Mouse (Mus musculus) urinary bladder, postnatal 4 days (tissue): Measurements from ENCODE around the gene Pfkl.
"Not testable (repeated sequence)": the region's sequence is repeated elsewhere in the genome, so short reads cannot be mapped to it uniquely, and the experiment has no call there.

Experiments
- DNase-seq, 2 experiments: peaks; one replicate each; pipeline ENCODE4 v3.0.0; 2021 to 2022; ENCODE audit warnings: low spot score in 2 of 2

The Pfkl gene

DNA sequence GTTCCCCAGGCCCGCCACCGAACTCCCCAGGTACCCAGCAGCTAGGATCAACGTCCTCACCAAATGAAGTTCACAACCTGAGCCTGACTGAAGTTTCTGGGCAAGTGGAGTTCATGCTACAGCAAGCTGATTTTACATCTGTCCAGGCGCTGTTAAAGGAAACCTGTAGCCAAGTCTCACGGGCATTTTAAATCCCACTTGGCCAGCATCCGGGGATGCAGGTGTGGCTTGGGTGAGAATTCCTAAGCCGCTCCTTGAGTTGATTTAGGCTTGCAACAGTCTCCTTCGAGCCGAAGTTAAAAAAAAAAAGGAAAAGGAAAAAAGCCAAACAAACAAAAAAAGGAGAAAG, at the start of gene Pfkl:
Gene Pfkl, minus strand, starts transcription at position 139 of the 349 bp plus-strand sequence.
- no peak for DNase-seq

DNA sequence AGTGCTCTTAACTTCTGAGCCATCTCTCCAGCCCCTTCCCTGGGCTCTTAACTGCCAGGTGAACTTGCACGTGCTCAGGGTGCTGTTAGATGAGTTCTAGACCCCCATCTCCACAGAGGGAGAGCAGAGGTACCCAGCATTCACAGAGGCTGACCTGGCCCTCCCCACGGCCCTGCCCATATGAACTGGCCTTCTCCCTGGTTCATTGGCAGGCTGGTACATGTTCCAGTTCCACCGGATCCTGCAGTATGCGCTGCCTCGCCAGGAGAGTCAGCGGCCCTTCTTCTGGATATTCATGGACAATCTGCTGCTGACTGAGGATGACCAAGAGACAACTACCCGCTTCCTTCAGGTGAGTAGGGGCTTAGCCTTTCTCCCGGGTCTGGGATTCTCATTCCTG, 47.2 kb upstream of the Pfkl start:
- DNase-seq: no peak

DNA sequence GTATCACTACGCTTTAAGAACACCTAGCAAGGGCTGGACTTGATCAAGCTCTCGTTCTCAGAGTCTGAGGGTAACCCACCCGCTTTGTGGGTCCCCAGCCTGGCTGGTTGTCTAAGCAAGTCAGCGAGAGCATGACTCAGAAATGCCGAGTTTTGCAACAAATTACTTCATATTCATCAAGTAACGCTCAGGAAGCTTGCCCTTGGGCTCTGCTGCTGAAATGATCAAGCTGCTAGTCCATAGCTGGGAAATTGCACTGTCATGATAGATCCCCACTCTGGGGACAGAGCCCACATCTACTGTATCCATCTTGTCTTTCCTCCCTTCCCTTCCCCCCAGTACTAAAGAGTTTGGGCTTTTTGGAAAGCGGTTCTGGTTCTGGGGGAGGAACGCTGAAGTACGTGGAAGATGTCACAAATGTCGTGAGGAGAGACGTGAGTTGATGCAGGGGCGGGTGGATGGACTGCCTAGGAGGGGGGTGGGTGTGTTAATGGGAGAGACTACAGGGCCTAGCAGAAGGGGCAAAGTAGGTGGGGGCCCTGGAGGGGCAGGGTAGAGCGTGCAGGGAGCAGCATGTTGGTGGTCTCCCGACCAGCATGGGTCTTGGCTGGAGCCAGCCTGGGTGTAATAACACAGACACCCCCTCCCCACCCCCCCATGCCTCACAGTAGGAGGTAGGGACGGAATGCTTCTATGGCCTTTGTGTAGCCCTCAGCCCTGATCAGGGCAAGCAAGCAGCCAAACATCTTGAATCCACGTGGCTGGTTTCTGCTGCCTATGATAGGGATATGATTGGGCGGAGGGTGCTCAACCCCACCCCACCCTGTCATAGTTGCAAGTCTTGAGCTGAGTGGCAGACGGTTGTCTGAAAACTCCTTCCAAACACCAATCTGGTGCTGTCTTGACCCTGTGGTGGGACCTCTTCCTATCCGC, 45.0 kb upstream of the Pfkl start:
- DNase-seq: no peak

DNA sequence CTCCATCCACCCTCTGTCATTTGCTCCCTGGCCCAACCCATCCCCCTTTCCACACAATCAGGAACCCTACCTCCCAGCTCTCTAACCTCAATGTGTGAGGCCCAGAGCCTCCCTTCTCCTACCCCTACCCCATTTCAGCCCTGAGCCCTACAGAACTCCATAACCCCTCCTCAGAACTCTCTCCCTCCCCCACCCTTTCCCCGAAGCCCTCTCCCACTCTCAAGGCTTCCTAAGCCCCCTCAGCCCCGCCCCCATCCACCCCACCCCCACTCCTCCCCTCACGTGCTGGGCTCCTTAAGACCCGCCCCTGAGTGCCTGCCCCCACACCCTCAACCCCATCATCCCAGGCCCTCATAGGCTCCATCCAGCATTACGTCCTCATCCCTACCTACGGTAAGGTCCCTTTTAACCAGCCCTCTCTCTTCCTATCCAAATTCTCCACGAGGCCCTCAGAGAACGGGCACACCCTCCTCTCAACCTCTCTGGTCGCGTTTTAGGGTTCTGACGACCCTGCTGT, 39.7 kb upstream of the Pfkl start:
- DNase-seq: no peak

DNA sequence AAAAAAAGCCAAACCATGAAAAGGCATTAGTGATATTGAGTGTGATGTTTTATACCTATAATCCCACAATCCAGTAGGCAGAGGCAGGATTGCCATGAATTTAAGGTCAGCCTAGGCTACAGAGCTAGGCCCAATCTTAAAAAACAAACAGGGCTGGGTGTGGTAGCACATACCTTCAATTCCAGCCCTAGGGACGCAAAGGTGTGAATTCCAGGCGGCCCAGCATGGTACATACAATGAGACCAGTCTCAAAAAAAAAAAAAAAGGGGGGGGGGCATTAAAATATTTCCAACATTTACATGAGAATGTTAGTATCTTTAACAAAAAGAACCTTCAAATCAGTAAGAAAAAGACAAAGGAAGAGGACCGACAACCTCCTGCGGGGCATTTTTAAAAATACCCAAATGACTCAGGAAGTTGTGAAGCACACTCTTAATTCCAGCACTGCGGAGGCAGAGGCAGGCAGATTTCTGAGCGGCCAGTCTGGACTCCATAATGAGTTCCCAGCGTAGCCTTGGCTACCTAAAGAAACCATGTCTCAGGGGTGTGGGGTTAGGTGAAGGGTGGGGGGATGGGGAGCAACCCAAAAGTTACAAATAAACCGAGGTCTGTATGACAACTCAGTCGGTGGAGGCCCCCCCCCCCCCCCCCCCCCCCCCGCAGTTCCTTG, 38.3 kb upstream of the Pfkl start:
- no peak for DNase-seq

DNA sequence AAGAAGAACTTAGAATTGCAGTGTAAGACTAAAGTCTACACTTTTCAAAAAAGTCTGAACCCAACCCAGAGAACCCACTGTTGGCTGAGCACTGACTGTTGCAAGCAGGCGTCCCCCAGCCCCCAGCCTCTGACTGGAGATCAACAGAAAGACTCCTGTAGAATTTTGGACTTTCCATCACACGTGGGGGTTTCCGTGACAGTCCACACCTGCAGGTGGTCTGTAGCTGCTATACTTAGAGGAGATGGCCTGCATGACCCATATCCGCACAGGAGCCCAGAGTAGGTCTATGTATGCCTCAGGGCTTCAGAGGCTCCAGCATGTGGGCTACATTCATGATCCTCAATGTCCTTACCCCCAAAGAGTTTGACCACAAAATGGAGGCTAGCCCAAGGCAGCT, 36.5 kb upstream of the Pfkl start:
- no peak for DNase-seq

DNA sequence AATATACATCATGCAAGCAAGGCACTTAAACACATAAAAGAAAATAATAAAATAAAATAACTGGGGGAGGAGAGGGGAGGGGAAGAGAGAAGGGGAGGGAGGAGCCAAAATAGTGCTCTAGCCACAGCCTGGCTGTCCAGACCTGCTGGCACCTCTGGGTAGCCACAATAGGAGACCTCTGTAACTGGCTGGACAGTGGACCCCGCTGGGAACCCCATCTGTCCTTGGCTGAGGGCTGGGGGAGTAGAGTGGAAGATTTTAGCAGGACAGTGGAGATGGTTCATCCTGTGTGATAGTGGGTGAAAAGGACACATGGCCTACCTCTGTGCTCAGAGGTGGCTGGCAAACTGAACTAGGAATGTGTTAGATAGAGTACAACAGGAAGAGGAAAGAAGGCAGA, 34.6 kb upstream of the Pfkl start:
- no peak for DNase-seq

DNA sequence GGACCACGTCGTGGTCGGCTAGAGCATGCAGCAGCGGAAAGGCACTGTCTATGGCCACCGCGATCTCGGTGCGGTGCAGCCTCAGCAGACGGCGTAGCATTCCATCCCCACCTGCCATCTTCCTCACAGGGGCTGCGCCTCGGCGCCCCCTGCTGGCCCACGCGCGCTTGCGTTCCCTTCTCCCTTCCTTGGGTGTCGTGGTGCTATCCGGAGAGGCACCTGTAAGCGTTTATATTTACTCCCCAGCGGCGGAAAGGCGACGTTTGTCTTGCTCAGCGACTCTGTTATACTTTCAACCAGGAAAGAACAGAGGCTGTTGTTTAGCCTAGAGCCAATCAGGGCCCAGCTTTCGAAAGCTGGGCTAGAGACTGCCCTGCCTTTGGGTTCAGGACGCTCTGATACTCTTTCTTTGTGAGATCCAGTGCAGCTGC, 33.5 kb upstream of the Pfkl start, which contains the start of gene Aire:
Gene Aire, minus strand, starts transcription at position 205 of the 431 bp plus-strand sequence.
- no peak for DNase-seq

DNA sequence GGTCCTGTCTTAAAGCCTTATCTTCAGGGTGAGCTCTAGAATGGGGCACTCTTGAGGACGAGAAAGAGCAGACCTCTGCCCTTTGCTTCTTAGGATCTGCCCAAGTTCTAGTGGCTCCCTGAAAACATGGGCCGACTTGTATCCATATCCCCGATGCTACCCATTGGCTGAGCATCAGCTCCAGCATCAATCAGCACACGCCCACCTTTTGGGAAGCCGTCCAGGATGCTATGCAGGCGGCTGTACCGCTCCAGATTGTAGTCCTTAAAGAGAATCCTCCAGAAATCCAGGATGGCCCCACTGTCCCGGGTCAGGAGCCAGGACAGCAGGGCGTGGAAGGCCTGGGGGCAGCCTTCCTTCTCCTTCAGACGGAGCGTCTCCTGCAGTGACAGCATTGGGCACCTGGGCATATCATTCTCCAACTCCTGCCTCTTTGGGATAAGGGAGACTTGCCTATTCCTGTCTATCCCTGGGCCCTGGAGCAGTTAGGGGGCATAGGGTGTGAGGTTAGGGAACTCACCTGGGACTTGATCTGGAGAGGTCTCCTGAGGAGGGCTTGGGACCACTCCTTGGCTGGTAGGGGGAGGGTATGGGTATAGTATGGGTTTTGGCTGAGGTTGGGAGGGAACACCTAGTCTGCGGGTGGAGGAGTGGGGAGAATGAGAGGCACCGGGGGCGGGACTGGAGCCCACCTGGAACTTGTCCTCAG, 33.0 kb upstream of the Pfkl start:
- DNase-seq: no peak

DNA sequence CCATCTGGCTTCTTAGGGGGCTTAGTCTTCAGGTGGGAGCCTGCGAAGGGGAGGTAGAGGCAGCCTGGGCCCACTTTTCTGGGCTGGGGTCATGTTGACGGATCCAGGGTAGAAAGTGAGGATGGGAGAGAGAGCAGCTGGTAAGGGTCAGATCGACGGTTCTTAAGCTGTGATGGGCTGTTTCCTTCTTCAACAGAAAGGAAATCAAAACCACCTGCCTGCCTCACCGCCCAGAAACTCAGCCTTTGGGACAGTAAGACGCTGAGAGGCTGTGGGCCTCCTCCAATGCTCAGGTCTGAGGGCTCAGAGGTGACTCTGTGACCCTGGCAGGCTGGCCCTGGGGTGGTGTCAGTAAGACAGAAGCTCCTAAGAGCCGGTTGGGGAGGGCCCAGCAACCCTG, 32.2 kb upstream of the Pfkl start:
- no peak for DNase-seq

DNA sequence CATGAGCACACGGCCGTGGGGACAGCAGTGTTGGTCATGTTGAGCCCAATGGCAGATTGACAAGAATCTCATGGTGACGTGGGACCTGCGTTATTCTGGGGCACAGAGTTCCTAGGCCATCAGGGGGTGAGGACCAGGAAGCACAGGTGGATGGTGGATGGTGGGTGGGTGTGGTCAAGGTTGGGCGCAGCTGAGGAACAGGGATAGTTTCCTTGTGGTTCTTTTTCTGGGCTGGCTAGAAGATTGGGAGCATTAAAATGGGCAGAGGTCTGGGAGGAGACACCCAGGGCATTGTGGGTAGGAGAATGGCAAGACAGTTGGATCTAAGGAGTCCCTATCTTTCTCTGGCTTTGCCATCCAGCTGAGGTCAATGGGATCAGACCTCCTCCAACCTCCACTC, 31.8 kb upstream of the Pfkl start, which contains the start of gene Dnmt3l:
Gene Dnmt3l, plus strand, starts transcription at position 301 of the 400 bp plus-strand sequence.
- DNase-seq: no peak

DNA sequence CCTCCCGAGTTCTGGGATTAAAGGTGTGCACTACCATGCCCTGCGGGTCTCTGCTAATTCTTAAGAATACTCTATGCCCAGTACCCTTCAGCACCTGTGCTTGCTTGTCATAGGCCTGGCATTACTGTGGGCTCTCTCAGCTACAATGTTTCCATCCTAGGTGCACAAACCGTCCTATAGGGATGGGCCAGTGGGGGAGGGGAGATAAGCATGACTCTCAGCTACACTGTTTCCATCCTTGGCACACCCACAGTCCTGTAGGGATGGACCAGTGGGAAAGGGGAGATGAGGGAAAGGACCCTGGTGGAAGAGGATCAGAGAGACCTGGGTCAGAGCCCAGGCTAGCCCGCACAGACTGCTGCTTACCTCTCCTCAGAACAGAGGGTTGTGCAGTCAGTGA, 27.3 kb upstream of the Pfkl start:
- no peak for DNase-seq

DNA sequence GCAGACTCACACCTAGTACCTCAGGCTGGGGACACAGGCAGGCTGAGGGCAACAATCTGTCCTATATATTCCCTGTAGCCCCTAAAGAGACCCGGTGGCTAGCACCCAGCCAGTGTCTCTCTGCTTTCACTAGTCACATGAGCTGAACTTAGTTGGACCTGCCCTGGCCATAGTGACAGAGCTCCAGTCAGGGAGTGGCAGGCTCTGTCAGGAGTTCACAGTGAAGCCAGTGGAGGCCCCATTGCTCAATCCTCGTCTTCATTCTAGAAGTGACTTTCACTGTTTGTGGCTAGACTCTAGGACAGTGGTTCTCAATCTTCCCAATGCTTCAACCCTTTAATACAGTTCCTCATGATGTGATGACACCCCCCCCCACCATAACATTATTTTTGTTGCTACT, 22.1 kb upstream of the Pfkl start:
- DNase-seq: no peak

DNA sequence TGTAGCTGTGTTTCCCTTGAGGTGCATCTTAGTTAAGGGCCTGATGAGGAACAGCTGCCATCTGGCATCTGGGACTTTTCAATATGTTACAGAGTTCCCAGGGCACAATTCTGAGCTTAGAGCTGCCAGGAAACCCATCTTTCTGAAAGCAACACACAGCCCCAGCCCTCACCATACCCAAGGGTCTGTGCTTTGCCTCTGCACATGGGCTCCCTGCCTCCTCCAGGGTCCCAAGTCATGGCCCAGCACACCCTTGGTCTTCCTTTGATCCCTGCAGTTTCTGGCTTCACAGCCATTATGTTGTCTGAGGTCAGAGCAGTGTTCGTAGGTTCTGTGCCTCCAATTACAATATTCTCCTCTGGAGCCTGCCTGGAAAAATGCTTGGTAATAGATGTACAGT, 19.2 kb upstream of the Pfkl start:
- DNase-seq: no peak

DNA sequence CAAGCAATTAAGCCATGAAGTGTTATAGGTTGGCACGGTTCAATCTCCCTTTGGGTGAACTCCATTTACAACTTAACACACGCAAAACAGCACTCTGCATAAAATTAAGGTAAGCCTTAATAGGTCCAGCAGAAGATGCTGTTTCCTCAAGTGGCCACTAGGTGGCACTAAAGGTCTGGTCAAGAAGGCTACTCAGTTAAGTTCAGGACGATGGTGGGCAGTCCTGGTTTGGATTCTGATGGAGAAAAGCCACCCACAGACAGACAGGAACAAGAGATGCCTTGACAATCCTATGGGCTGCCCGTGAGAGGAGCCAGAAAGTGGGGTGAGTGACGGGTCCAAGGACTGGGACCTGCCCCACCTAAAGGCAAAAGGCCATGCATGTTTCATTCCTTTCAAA, 18.2 kb upstream of the Pfkl start:
- DNase-seq: peak; percentile 54 to 71

DNA sequence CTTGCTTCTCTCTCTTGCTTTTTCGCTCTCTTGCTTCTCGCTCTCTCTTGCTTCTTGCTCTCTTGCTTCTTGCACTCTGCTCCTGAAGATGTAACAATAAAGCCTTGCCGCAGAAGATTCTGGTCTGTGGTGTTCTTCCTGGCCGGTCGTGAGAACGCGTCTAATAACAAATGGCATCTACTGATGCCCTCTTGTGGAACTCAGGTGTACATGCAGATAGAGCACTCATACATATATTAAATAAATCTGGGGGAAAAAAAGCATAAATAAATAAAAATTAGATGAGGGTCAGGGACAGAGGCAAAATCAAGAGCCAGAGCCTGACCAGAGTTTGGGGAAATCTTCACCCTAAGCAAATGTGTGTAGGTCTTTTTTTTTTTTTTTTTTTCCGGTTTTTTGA, 15.6 kb upstream of the Pfkl start:
- not testable (repeated sequence) for DNase-seq

DNA sequence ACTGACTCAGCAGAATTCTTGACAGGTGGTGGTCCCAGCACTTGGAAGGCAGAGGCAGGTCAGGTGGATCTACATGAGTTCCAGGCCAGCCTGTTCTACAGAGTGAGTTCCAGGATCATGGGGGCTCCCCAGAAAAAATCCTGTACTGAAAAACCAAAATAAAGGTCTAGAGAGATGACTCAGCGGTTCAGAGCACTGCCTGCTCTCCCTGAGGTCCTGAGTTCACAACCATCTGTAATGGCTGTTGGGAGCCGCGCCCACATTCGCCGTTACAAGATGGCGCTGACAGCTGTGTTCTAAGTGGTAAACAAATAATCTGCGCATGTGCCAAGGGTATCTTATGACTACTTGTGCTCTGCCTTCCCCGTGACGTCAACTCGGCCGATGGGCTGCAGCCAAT, 10.1 kb upstream of the Pfkl start:
- DNase-seq: not testable (repeated sequence)

DNA sequence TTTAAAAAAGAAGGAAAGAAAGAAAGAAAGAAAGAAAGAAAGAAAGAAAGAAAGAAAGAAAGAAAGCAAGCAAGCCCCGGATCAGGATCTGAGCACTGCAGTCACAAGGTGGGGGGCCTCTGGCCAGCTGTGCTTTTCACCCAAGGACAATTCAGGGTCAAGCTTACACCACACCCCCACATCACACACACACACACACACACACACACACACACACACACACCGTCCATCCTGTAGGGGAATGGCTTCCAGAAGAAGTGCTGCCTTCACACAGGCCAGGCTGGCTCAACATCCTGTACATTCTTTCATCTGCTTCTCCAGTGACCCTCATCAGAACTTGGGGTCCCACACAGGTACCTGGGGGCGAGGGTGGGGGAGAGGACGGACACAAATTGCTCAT, 9.4 kb upstream of the Pfkl start:
- DNase-seq: no peak

DNA sequence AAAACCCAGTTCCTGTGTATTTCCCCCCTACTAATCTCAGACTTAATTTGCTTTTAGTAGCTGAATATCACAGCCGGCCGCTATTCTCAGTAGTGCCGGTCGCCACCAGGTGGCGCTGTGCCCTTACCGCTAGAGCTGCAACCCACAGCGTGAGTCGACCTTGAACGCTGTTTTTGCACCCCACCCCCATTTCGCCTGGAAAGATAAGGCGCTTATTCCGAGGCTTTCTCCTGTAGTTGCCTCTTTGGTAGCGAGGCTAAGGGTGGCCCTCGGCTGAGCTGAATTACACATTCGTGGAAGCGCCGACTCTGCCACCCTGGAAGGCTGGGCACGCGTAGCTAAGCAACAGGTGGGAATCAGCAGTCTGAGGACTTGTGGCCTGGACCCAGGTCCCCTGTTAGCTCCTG, 8.9 kb upstream of the Pfkl start:
- DNase-seq: peak; percentile 58 to 84

DNA sequence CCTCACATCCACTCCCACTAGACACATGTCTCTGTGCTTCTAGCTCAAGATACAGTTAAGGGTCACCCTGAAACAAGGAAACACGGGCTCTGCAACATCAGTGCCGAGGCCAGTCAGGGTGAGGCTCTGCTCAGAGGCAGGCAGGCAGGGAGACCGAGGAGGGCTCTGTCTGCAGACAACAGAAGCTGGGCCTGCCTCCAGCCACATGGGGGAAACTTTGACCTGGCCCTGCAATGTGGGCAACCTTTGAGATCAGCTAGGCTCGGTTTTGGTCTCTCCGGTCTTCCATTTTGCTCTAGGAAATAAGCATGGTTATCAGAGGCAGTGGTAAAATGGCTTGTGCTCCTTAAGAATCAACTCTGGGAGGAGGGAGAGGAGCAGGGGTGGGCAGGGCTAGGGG, 6.5 kb upstream of the Pfkl start:
- no peak for DNase-seq

DNA sequence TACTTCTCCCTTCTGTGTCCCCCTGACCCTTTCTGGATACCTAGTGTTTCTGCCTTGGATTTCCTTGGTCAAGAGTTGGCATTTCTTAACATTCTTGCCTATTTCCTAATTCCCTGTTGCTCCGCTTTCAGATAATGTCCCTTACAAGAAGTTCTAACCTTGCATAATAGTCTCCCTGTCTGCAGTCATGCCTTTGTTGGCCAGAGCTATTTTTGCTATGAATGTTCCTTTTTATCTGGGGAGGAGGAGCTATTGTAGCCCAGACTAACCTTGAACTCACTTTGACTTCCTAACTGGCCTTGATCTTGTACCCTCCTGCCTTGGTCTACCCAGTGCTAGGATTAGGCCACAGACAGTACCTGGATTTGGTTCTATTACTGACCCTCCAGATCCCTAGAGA, 5.6 kb upstream of the Pfkl start:
- DNase-seq: no peak
